Mouse (Mus musculus) embryonic stem cell, embryonic (primary cell): ENCODE results near the gene Morn4.

Source experiments
- CTCF ChIA-PET, 4 experiments: fragments of 300-600 bp in 2 of 4; fragments of 350-600 bp in 2 of 4; sonication (Branson Sonifier 250); formaldehyde crosslinking; loops; one replicate each; lab custom pipeline; 2022; ENCODE audit warnings: inconsistent platforms in 2 of 4; lab: Charles Lee
- POLR2A ChIA-PET, 4 experiments: fragments of 300-600 bp in 2 of 4; fragments of 350-600 bp in 2 of 4; sonication (Branson Sonifier 250); formaldehyde crosslinking; loops; one replicate each; lab custom pipeline; 2022; ENCODE audit warnings: antibody characterized with exemption in 4 of 4, inconsistent platforms in 1 of 4; lab: Charles Lee

Gene Morn4

DNA sequence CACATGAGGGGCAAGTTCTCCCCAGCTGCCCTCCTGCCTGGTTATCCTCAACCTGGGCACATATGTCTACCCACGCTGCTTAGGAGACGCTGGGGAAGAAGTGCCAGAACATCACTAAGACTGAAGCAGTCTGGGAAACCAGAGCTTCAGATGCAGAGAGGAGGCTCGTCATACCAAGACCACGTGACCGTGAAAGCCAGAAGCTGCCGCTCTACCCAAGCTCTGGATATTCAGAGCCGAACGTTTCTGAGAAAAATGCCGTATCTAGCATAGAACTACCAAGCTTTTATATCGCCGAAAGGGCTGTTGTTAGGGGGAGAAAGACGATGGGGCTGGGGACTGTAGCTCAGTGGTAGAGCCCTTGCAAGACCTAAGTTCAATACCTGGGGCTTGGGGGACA is 47.8 kb downstream of the Morn4 start:
- CTCF ChIA-PET = interaction anchor here in 3 of 4 experiments (0.7 to 1.8 kb wide), 3 partner anchors 11 to 114 kb away, joined by 3 to 8 read pairs (median 7); no protein-coding TSS in a partner anchor
- POLR2A ChIA-PET = interaction anchor here in 2 of 4 experiments (0.8 to 1.5 kb wide), 6 partner anchors 9 to 106 kb away, joined by 3 to 4 read pairs (median 3); no protein-coding TSS in a partner anchor

DNA sequence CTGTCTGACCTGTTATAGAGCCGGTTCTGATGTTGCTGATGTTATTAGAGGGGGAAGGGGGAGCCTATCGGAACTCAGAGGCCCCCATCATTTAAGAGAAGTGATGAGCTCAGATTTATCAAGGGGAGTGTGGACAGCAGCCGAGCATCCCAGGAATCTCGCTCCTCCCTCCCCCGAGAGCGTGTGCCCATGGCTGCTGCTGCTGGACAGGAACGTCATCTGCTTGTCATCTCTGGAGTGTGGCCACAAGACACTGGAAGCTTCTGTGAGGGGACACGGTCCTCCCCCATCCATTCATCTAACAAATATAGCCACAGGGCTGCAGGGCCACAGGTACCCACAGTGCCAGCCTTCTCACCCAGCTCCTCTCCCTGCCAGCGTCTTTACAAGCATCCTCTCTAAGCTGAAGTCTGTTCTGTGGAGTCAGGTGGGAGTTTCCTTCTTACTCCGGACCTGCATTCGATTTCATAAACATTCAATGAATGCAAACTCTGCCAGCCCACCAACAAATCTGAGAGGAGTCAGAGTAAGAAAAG is 48.9 kb downstream of the Morn4 start:
- POLR2A ChIA-PET = interaction anchor here in 1 of 4 experiments (0.5 to 1.5 kb wide), 5 partner anchors 10 to 93 kb away, joined by 3 to 4 read pairs (median 3); no protein-coding TSS in a partner anchor
- CTCF ChIA-PET = interaction anchor here in 2 of 4 experiments (1.7 to 3.0 kb wide), 3 partner anchors 11 to 115 kb away, joined by 7 to 12 read pairs (median 8); no protein-coding TSS in a partner anchor

DNA sequence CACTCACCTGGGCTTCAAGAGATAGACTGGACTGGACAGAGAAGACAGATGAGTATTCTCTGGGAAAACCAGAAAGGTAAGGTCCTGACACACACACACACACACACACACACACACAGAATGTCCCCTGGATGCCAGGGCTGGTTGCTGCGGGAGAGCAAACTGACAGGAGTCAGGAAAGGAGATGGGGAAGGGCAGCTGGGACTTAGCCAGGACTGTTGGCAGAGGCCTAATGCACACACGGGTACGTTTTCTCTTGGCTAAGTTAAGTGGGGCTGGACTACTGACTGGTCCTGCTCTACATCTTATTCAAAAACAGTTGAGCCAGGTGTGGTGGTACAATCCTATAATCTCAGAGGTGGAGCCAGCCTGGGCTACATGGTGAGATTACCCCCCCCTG is 49.8 kb downstream of the Morn4 start:
- ChIA-PET CTCF (interaction anchor here (0.5 to 3.4 kb wide), 33 partner anchors 9 to 601 kb away, joined by 3 to 57 read pairs (median 6); partner anchors contain the start of gene Hoga1 (in 4 of the 4)), POLR2A (interaction anchor here in 2 of 4 experiments (0.6 to 3.4 kb wide), 12 partner anchors 9 to 285 kb away, joined by 3 to 36 read pairs (median 4); partner anchors contain the start of gene Hoga1 (in 2 of the 2))

DNA sequence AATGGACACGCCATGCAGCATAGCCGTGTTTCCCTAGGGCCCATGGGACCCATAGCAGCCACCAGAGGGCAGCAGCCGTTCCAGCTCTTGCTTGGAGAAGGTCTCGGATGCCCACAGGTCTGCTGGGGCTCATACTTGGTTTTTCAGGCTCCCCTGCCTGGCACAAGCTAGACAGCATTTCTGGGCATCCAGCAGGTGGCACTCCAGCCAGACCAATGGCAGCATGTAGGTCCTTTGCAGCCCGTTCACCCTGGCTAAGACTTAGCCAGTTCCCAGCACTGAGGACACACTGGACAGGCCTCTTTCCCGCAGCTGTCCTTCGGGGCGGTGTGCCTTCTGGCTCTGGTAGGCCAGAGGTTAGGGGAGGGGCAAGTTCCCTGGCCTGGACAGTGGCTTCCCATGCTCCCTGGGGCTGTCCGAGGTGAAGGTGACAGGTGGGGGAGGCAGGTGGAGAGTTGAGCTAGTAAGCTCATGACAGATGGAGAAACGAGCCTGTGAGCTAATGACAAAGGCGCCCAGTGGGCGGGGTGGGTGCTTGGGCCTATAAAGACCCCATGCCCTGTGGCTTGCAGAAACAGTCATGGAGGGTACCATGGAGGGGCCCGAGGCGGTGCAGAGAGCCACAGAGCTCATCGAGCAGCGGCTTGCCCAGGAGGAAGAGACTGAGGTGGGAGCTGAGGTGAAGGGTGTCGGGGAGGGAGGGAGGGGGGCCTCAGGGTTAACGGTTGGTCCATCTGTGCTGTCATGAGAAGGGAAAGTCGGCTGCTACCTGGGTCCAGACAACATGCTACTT is 50.5 kb downstream of the Morn4 start, which contains the start of gene Ankrd2:
Gene Ankrd2, plus strand, starts transcription at position 545 of the 793 bp plus-strand sequence.
- CTCF ChIA-PET = interaction anchor here (0.5 to 3.4 kb wide), 90 partner anchors 9 to 1360 kb away, joined by 3 to 57 read pairs (median 4); partner anchors contain the start of genes Hoga1 (in 4 of the 4), Avpi1 (in 2 of the 4), 4933411K16Rik (in 1 of the 4) and Exosc1 (in 1 of the 4)

DNA sequence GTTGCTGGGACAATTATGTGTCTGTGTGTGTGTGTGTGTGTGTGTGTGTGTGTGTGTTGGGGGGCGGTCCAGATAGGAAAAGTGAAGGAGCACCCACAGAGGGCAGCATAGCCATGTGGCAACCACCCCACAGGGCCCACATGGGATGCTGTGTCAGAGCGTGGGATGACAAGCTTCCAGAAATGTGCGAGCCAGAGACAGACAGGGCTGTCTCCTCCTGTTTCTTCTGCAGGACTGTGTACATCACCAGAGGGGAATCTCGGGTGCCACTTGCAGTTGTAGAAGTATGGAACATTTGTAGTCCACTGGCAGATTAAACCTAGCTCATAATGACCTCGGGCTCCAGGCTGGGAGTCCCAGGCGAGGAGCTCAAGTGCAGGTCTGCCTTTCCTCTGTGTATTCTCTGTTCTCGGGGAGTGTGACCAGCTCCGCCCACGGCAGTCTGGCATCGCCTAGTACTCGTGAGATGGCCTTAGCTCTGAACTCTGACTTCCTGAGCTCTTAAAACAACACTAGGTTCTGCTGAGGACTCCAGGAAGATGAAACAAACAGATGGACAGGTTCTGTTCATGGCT is 51.2 kb downstream of the Morn4 start:
- ChIA-PET CTCF (interaction anchor here (0.6 to 3.4 kb wide), 81 partner anchors 9 to 1359 kb away, joined by 3 to 57 read pairs (median 4); partner anchors contain the start of genes Hoga1 (in 4 of the 4), Avpi1 (in 2 of the 4), 4933411K16Rik (in 1 of the 4) and Exosc1 (in 1 of the 4)), POLR2A (interaction anchor here (0.6 to 3.4 kb wide), 28 partner anchors 9 to 188 kb away, joined by 3 to 36 read pairs (median 3); partner anchors contain the start of genes Hoga1 (in 2 of the 4), 4933411K16Rik (in 1 of the 4), Exosc1 (in 1 of the 4) and Zdhhc16 (in 1 of the 4))

More for the DNA sequence above, 50.5 kb downstream of the Morn4 start, which contains the start of gene Ankrd2:
- POLR2A ChIA-PET = interaction anchor here in 3 of 4 experiments (0.5 to 3.4 kb wide), 29 partner anchors 9 to 189 kb away, joined by 3 to 36 read pairs (median 3); partner anchors contain the start of genes Hoga1 (in 2 of the 3), 4933411K16Rik (in 1 of the 3), Exosc1 (in 1 of the 3) and Zdhhc16 (in 1 of the 3)

DNA sequence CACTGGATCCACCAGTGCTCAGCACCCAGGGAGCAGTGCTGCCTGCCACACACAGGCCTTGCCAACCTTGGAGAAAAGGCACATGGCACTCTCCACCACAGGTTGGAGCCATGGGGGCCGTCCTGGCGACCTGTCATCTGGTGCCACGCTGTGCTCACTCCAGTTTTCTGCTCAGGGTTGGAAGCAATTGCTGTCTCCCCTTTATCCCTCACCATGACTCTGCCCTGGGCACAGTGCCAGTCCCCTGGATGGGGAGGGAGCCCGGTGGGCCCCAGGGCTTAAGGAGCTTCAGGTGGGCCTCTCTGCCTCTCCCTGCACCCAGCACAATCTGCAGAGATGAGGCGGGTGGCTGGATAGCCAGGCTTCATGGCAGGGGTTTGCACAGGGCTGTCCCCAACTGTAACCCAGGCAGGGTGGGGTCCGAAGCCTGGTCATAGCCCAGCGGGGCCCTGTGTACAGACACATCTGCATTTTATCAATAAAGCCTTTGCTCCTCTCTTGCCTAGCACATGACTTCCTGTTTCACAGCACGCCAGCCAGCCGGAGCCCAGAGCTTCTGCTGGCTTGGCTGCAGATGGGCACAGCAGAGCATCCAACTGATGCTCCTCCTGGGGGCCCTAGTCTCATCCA is 51.9 kb downstream of the Morn4 start:
- POLR2A ChIA-PET = interaction anchor here in 3 of 4 experiments (0.5 to 3.4 kb wide), 14 partner anchors 10 to 135 kb away, joined by 3 to 36 read pairs (median 4); partner anchors contain the start of genes Hoga1 (in 2 of the 3), Exosc1 (in 1 of the 3) and Zdhhc16 (in 1 of the 3)
- CTCF ChIA-PET = interaction anchor here (0.5 to 3.4 kb wide), 30 partner anchors 8 to 214 kb away, joined by 3 to 57 read pairs (median 6); partner anchors contain the start of genes Hoga1 (in 2 of the 4), 4933411K16Rik (in 1 of the 4) and Avpi1 (in 1 of the 4)

DNA sequence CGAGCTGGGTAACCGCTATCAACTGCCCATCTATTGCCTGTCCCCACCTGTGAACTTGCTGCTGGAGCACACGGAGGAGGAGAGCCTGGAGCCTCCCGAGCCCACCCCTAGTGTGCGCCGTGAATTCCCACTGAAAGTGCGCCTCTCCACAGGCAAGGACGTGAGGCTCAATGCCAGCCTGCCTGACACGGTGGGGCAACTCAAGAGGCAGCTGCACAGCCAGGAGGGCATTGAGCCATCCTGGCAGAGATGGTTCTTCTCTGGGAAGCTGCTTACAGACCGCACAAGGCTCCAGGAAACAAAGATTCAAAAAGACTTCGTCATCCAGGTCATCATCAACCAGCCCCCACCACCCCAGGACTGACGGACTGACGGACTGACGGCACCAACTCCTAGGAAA is 52.5 kb downstream of the Morn4 start:
- ChIA-PET POLR2A (interaction anchor here in 3 of 4 experiments (0.5 to 3.4 kb wide), 6 partner anchors 9 to 100 kb away, joined by 3 to 36 read pairs (median 3); partner anchors contain the start of genes Exosc1 (in 1 of the 3), Hoga1 (in 1 of the 3) and Zdhhc16 (in 1 of the 3)), CTCF (interaction anchor here (0.5 to 3.4 kb wide), 12 partner anchors 7 to 213 kb away, joined by 3 to 57 read pairs (median 5); no protein-coding TSS in a partner anchor)

DNA sequence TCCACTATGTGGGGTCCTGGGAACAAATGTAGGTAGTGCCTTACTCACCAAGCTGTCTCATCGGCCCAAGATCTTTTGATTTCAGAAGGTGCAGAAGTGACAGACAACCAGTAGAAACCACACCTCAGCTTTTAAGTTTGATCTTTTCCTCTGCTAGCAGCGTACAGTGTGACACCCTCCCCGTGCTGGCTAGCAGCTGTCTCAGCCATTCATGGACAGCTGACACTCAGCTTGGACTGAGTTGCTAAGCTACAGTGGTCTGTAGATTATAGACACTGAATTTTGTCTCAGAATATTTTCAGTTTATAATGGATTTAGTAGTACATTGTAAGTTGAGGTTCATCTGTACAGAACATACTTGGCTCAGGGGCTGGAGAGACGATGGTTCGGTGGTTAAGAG is 55.0 kb downstream of the Morn4 start:
- CTCF ChIA-PET = interaction anchor here in 3 of 4 experiments (0.6 to 1.3 kb wide), 4 partner anchors 9 to 121 kb away, joined by 3 to 9 read pairs (median 3); partner anchors contain the start of gene Hoga1 (in 1 of the 3)
- POLR2A ChIA-PET = interaction anchor here in 2 of 4 experiments (1.1 to 1.3 kb wide), 3 partner anchors 11 to 107 kb away, joined by 3 read pairs; no protein-coding TSS in a partner anchor

DNA sequence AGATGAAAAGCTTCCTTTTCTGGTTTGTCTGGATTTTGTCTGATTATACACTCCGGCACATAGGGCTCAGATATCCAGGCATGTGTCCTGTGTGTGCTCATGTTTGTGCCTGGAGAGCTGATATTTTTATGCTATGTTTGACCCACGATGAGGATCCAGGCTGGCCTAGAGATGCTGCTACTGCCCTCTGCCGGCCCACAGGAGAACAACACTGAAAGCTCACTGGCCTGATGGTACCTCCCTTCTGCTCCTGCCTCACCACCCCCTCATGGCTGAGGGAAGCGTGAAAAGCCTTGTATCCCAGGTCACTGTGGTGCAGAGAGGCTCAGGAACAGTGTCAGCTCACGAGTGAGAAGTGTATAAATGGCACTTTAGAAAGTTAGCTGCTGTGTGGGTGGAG is 60.0 kb downstream of the Morn4 start:
- POLR2A ChIA-PET = interaction anchor here (0.6 to 6.2 kb wide), 33 partner anchors 9 to 1644 kb away, joined by 3 to 36 read pairs (median 4); partner anchors contain the start of genes Ankrd2 (in 3 of the 4), Hoga1 (in 2 of the 4), Mms19 (in 1 of the 4) and Pi4k2a (in 1 of the 4)
- CTCF ChIA-PET = interaction anchor here (0.5 to 5.6 kb wide), 115 partner anchors 9 to 1266 kb away, joined by 3 to 57 read pairs (median 4); partner anchors contain the start of genes Ankrd2 (in 4 of the 4), Hoga1 (in 4 of the 4), Exosc1 (in 2 of the 4) and Pi4k2a (in 2 of the 4)
